Mouse (Mus musculus) E14TG2a.4 (cell line): ENCODE data around the gene Ankrd37.

Source experiments
- CTCF ChIP-seq: conservative IDR thresholded peaks from 2 replicates; pipeline ENCODE4 v1.5.1; 2014; ENCODE audit warnings: low read length
- NANOG ChIP-seq: IDR thresholded peaks from 2 replicates; pipeline ENCODE4 v1.6.1; 2014; ENCODE audit warnings: borderline replicate concordance, low read length, mixed read lengths
- POU5F1 ChIP-seq: IDR thresholded peaks from 2 replicates; pipeline ENCODE4 v1.6.1; 2014; ENCODE audit warnings: low read length, borderline replicate concordance

DNA sequence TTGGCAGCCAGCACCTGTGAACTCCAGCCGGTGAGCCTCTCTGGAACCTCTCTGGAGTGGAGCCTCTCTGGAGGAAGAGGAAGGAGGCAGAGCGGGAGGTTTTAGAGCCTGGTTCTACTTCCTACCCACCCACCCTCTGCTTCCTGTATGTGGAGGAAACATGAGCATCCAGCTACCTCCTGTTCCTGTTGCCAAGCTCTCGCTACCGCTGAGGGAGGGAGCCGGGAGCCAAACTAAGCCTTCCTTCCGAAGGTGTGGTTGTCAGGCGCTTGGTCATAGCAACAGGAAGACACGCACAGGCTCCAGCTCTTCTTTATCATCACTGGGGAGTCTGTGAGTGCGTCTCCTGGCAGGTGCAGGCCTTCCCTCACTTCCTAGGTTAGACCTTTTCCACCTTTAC is 16.7 kb upstream of the Ankrd37 start:
- TF ChIP-seq CTCF (no peak), POU5F1 (no peak), NANOG (no peak)
